Mouse (Mus musculus): Measurements from ENCODE around the gene Stim1. TPM values are rescaled to one million over a fixed set of nuclear protein-coding genes. Genes with fewer than 3 reads are reported as not detected.
"Not testable (repeated sequence)": the region's sequence is repeated elsewhere in the genome, so short reads cannot be mapped to it uniquely, and the experiment has no call there.

Stim1 gene
- total RNA-seq, 1 experiment, result 22.4 TPM

GRCm38 (mm10) chr7:102483665-102484064 is 216.1 kb downstream of the Stim1 start:
- H3K4me3 ChIP-seq (ENCODE audit: insufficient read depth in 1 of 2, low read depth in 1 of 2, low read length in 2 of 2, poor library complexity in 1 of 2, severe bottlenecking in 1 of 2), result no peak overlapping the region
- H3K36me3 ChIP-seq (ENCODE audit: control insufficient read depth, insufficient read depth, low read length, poor library complexity, severe bottlenecking), result no peaks in the 10 kb centered on the region
- no peak overlapping the region for H3K9ac ChIP-seq (ENCODE audit: insufficient read depth, low read depth, low read length, poor library complexity, severe bottlenecking)
- TF ChIP-seq ZNF384 (IDR thresholded peaks at IDR 0.05; ENCODE audit: low read depth, low read length) (no peak), CHD2 (IDR thresholded peaks at IDR 0.05; ENCODE audit: low read depth, low read length) (no peak), MAFK (IDR thresholded peaks at IDR 0.05; ENCODE audit: insufficient read depth, low read depth, low read length) (no peak), ZC3H11A (IDR thresholded peaks at IDR 0.05; ENCODE audit: borderline replicate concordance, low read depth, low read length) (no peak), HCFC1 (IDR thresholded peaks at IDR 0.05; ENCODE audit: borderline replicate concordance, insufficient read depth, low read length) (no peak)
- no peak overlapping the region for H3K27ac ChIP-seq (ENCODE audit: insufficient read depth, low read depth, low read length, poor library complexity, severe bottlenecking)
- peaks cover 5 to 7% of the 10 kb centered on the region in 2 experiments; a peak in 2 of 4 replicates for H3K4me1 ChIP-seq (ENCODE audit: control insufficient read depth in 2 of 2, insufficient read depth in 2 of 2, low read length in 2 of 2, poor library complexity in 1 of 2)
- in situ Hi-C loops (cut with MboI; ENCODE audit: low sequenced_read_pairs in 2 of 2, unreplicated experiment in 2 of 2), result no loop called here
- DNase-seq (ENCODE audit: low read depth, low spot score), result no peak
- H3K9me3 ChIP-seq (ENCODE audit: control insufficient read depth, insufficient read depth, low read depth, low read length), result no peaks in the 10 kb centered on the region

DNA sequence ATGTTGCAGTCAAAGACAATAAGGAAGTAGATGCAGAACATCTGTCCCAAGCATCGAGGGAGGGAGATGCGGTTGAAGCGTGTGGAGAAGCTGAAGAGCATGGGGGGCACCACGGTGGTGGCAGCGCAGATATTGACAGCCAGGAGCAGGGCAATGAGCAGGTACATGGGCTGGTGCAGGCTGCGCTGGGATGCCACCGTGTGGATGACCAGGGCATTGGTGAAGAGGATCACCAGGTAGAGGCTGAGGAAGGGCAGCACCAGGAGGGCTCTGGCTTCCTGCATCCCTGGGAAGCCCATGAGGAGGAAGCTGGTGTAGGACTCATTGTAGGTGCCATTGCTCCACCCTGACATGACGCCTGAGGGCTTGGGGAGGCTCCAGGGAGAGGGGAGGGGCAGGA is 217.2 kb downstream of the Stim1 start:
- in situ Hi-C loops (cut with MboI; ENCODE audit: low sequenced_read_pairs in 2 of 2, unreplicated experiment in 2 of 2); H3K4me1 ChIP-seq (ENCODE audit: control insufficient read depth in 2 of 2, insufficient read depth in 2 of 2, low read length in 2 of 2, poor library complexity in 1 of 2); H3K9me3 ChIP-seq (ENCODE audit: control insufficient read depth, insufficient read depth, low read depth, low read length); H3K27ac ChIP-seq (ENCODE audit: insufficient read depth, low read depth, low read length, poor library complexity, severe bottlenecking); H3K36me3 ChIP-seq (ENCODE audit: control insufficient read depth, insufficient read depth, low read length, poor library complexity, severe bottlenecking); DNase-seq (ENCODE audit: low read depth, low spot score); H3K9ac ChIP-seq (ENCODE audit: insufficient read depth, low read depth, low read length, poor library complexity, severe bottlenecking); H3K4me3 ChIP-seq (ENCODE audit: insufficient read depth in 1 of 2, low read depth in 1 of 2, low read length in 2 of 2, poor library complexity in 1 of 2, severe bottlenecking in 1 of 2): not testable (repeated sequence)

DNA sequence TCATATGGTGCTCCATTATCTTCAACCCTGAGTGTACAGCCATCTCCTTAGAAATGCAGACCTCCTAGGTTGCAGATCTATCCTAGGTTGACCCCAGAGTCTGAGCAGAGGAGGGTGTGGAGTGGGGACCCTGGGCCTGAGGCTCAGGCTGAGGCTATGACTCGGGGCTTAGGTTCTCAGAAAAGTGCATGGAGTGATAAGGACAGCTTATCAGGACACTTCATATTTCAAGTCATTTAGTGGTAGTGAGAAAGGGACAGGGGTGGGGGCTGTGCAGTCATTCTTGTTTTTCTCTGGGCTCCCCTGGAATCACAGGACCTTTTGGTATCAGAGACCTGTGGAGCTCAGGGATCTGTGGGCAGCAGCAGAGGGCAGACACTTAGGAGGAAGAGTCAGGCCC is 218.5 kb downstream of the Stim1 start:
- Histone ChIP-seq H3K36me3 (ENCODE audit: control insufficient read depth, insufficient read depth, low read length, poor library complexity, severe bottlenecking) (no peaks in the 10 kb centered on the region), H3K4me3 (ENCODE audit: insufficient read depth in 1 of 2, low read depth in 1 of 2, low read length in 2 of 2, poor library complexity in 1 of 2, severe bottlenecking in 1 of 2) (no peak overlapping the region), H3K4me1 (ENCODE audit: control insufficient read depth in 2 of 2, insufficient read depth in 2 of 2, low read length in 2 of 2, poor library complexity in 1 of 2) (no peaks in the 10 kb centered on the region), H3K9ac (ENCODE audit: insufficient read depth, low read depth, low read length, poor library complexity, severe bottlenecking) (no peak overlapping the region), H3K9me3 (ENCODE audit: control insufficient read depth, insufficient read depth, low read depth, low read length) (no peaks in the 10 kb centered on the region), H3K27ac (ENCODE audit: insufficient read depth, low read depth, low read length, poor library complexity, severe bottlenecking) (no peak overlapping the region)
- TF ChIP-seq HCFC1 (IDR thresholded peaks at IDR 0.05; ENCODE audit: borderline replicate concordance, insufficient read depth, low read length) (no peak), ZNF384 (IDR thresholded peaks at IDR 0.05; ENCODE audit: low read depth, low read length) (no peak), ZC3H11A (IDR thresholded peaks at IDR 0.05; ENCODE audit: borderline replicate concordance, low read depth, low read length) (no peak), MAFK (IDR thresholded peaks at IDR 0.05; ENCODE audit: insufficient read depth, low read depth, low read length) (no peak), CHD2 (IDR thresholded peaks at IDR 0.05; ENCODE audit: low read depth, low read length) (no peak)
- in situ Hi-C loops (cut with MboI; ENCODE audit: low sequenced_read_pairs in 2 of 2, unreplicated experiment in 2 of 2), result no loop called here
- no peak for DNase-seq (ENCODE audit: low read depth, low spot score)

Other genes starting within 250 kb of the Stim1 start
- gene Il18bp, start 249.1 kb upstream of the Stim1 start, total RNA-seq (2012; rRNA removed), result 11.0 and 15.0 TPM in 2 replicates
- gene Rnf121, start 202.3 kb upstream of the Stim1 start, total RNA-seq (2012; rRNA removed), result 45.7 and 60.8 TPM in 2 replicates
- gene Xndc1, start 202.3 kb upstream of the Stim1 start, total RNA-seq (2012; rRNA removed), result 32.2 and 43.6 TPM in 2 replicates
- gene Xntrpc, start 202.1 kb upstream of the Stim1 start, total RNA-seq (2012; rRNA removed), result 0.76 and 1.1 TPM in 2 replicates
- 0.36 and 1.3 TPM in 2 replicates for gene Trpc2, start 184.7 kb upstream of the Stim1 start, total RNA-seq (2012; rRNA removed)
- 0.45 and 0.90 TPM in 2 replicates for gene Art1, start 166.1 kb upstream of the Stim1 start, total RNA-seq (2012; rRNA removed)
- 2.6 and 3.2 TPM in 2 replicates for gene Art5, start 158.3 kb upstream of the Stim1 start, total RNA-seq (2012; rRNA removed)
- gene Chrna10, start 151.0 kb upstream of the Stim1 start, total RNA-seq (2012; rRNA removed), result 0.27 and 0.42 TPM in 2 replicates
- 50.5 and 59.4 TPM in 2 replicates for gene Nup98, start 57.6 kb upstream of the Stim1 start, total RNA-seq (2012; rRNA removed)
- 24.0 and 30.1 TPM in 2 replicates for gene Pgap2, start 57.6 kb upstream of the Stim1 start, total RNA-seq (2012; rRNA removed)
- 3.8 and 4.3 TPM in 2 replicates for gene Rhog, start 11.8 kb upstream of the Stim1 start, total RNA-seq (2012; rRNA removed)
- 92.8 and 109 TPM in 2 replicates for gene Rrm1, start 173.9 kb downstream of the Stim1 start, total RNA-seq (2012; rRNA removed)
- 0.22 and 0.63 TPM in 2 replicates for gene Olfr543, start 213.9 kb downstream of the Stim1 start, total RNA-seq (2012; rRNA removed)
- 0.16 TPM in 1 of 2 replicates, not detected in the other for gene Olfr544, start 220.5 kb downstream of the Stim1 start, total RNA-seq (2012; rRNA removed)
- gene Olfr545, start 231.8 kb downstream of the Stim1 start, total RNA-seq (2012; rRNA removed), result not detected in 2 replicates

Data from ES-E14 (cell line).